ENCODE assay signal across 8 mouse cellular contexts in the genomic region with DNA sequence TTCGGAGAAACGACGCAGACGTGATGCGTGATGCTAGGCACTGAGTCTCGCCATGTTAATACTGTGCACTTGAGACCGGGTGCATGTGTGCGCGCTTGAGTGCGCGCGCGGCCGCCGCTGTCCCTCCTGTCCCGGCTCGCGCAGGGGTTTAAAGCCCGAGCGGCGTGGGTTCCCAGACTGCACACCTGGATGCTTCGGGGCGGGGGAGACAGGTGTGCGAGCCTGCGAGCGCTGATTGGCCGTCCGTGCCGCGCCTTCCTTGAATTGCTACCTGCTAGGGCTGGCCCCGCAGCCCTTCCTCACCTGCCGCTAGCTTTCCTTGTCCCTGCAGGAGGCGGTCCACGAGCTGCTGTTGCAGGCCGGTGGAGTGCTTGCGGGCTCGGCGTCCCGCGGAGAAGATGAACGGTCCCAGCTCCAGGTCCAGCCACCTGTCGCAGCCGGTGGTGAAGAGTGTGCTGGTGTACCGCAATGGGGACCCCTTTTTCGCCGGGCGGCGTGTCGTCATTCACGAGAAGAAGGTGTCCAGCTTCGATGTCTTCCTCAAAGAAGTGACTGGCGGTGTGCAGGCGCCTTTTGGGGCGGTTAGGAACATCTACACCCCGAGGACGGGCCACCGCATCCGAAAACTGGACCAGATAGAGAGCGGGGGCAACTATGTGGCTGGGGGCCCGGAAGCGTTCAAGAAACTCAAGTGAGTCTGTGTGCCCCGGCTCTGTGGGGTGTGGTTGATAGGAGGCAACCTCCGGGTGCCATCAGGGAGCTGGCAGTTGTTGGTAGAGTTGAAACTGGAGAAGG. TPM values are rescaled to one million over a fixed set of nuclear protein-coding genes. Genes with fewer than 3 reads are reported as not detected.
DNase-seq lines count a peak whose midpoint lies in the region; ATAC-seq and TF ChIP-seq lines count a peak whose summit lies in the region.

Gene Dcdc2a (plus strand): TSS at position 132 of the 795 bp plus-strand sequence.

- H3K4me3 ChIP-seq in cerebellum, adult 2 months (replicated peaks; ENCODE audit: insufficient read depth, low read depth, low read length): peak within 1 kb of the TSS; percentile 50
- peak within 1 kb of the TSS; percentile 80 for H3K4me3 ChIP-seq in E14TG2a.4 (replicated peaks; ENCODE audit: low read length)
- peak within 1 kb of the TSS; percentile 54 for H3K4me3 ChIP-seq in hindbrain, embryonic 16.5 days (ENCODE audit: low read length)
- H3K4me3 ChIP-seq in limb, embryonic 12.5 days (replicated peaks): peak within 1 kb of the TSS; percentile 54
- peak within 1 kb of the TSS; percentile 52 for H3K4me3 ChIP-seq in midbrain, embryonic 12.5 days

- H3K36me3 ChIP-seq in E14TG2a.4 (ENCODE audit: insufficient read depth, low read length): no peaks in the 10 kb centered on the region
- H3K36me3 ChIP-seq in hindbrain, embryonic 16.5 days (ENCODE audit: control insufficient read depth, insufficient read depth, low read length): no peaks in the 10 kb centered on the region
- no peaks in the 10 kb centered on the region for H3K36me3 ChIP-seq in limb, embryonic 12.5 days
- no peaks in the 10 kb centered on the region for H3K36me3 ChIP-seq in midbrain, embryonic 12.5 days

- no peak for TF ChIP-seq CTCF in cerebellum, adult 2 months (IDR thresholded peaks at IDR 0.05; ENCODE audit: borderline replicate concordance, insufficient read depth, low read depth, low read length)
- TF ChIP-seq CTCF in E14TG2a.4 (conservative IDR thresholded peaks at IDR 0.05; ENCODE audit: low read length): no peak

- no peaks in the 10 kb centered on the region for H3K4me1 ChIP-seq in cerebellum, adult 2 months (ENCODE audit: control insufficient read depth, insufficient read depth, low read length)
- H3K4me1 ChIP-seq in E14TG2a.4 (replicated peaks; ENCODE audit: low read depth, low read length): peaks cover 14% of the 10 kb centered on the region
- peaks cover 13% of the 10 kb centered on the region for H3K4me1 ChIP-seq in hindbrain, embryonic 16.5 days (ENCODE audit: control insufficient read depth, insufficient read depth, low read depth, low read length)
- H3K4me1 ChIP-seq in limb, embryonic 12.5 days (replicated peaks): peaks cover 14% of the 10 kb centered on the region
- H3K4me1 ChIP-seq in midbrain, embryonic 12.5 days: peaks cover 16% of the 10 kb centered on the region

- peak within 1 kb of the TSS; percentile 96 for H3K4me2 ChIP-seq in hindbrain, embryonic 16.5 days (ENCODE audit: low read length)
- H3K4me2 ChIP-seq in limb, embryonic 12.5 days: peak within 1 kb of the TSS; percentile 92
- H3K4me2 ChIP-seq in midbrain, embryonic 12.5 days (replicated peaks): peak within 1 kb of the TSS; percentile 93

- no peak for TF ChIP-seq POLR2A in cerebellum, adult 2 months (IDR thresholded peaks at IDR 0.05; ENCODE audit: borderline replicate concordance, insufficient read depth, low read length)

- H3K9me3 ChIP-seq in E14TG2a.4 (ENCODE audit: low read length): peaks cover 33% of the 10 kb centered on the region
- no peaks in the 10 kb centered on the region for H3K9me3 ChIP-seq in hindbrain, embryonic 16.5 days (ENCODE audit: control insufficient read depth, low read length)
- H3K9me3 ChIP-seq in limb, embryonic 12.5 days: peaks cover 7% of the 10 kb centered on the region; the same call in 1 of the 2 replicates
- H3K9me3 ChIP-seq in midbrain, embryonic 12.5 days: peaks cover 2% of the 10 kb centered on the region; the same call in 1 of the 2 replicates

- peak in 1 of 2 experiments; percentile 20 for DNase-seq in cerebellum, adult 2 months
- no peak for DNase-seq in cerebellum, adult 9-10 months
- DNase-seq in embryo, embryonic 11 days: peak; percentile 47
- DNase-seq in testis, postnatal 10 days (ENCODE audit: low spot score): peak; percentile 44

- H3K27me3 ChIP-seq in cerebellum, adult 2 months (ENCODE audit: control insufficient read depth, insufficient read depth, low read length): no peaks in the 10 kb centered on the region
- H3K27me3 ChIP-seq in E14TG2a.4 (ENCODE audit: insufficient read depth, low read length): peaks cover 38% of the 10 kb centered on the region
- peaks cover 10% of the 10 kb centered on the region; the same call in 1 of the 2 replicates for H3K27me3 ChIP-seq in hindbrain, embryonic 16.5 days (replicated peaks; ENCODE audit: control insufficient read depth, insufficient read depth, low read length)
- peaks cover 52% of the 10 kb centered on the region for H3K27me3 ChIP-seq in limb, embryonic 12.5 days
- peaks cover 38% of the 10 kb centered on the region for H3K27me3 ChIP-seq in midbrain, embryonic 12.5 days

- WGBS in cerebellum, adult 2 months: 3% methylated on average over 62 of the region's 63 CpGs
- 3% methylated on average over 63 of the region's 63 CpGs for WGBS in hindbrain, embryonic 16.5 days
- 3% methylated on average over 63 of the region's 63 CpGs for WGBS in limb, embryonic 12.5 days
- 5% methylated on average over 63 of the region's 63 CpGs for WGBS in midbrain, embryonic 12.5 days

- H3K27ac ChIP-seq in cerebellum, adult 2 months (ENCODE audit: insufficient read depth, low read length): no peak within 1 kb of the TSS
- H3K27ac ChIP-seq in hindbrain, embryonic 16.5 days (ENCODE audit: low read depth, low read length): no peak within 1 kb of the TSS
- no peak within 1 kb of the TSS for H3K27ac ChIP-seq in limb, embryonic 12.5 days
- no peak within 1 kb of the TSS for H3K27ac ChIP-seq in midbrain, embryonic 12.5 days (replicated peaks)

- ATAC-seq in hindbrain, embryonic 16.5 days: peak; percentile 72
- peak; percentile 60; the same call in 1 of the 2 replicates for ATAC-seq in limb, embryonic 12.5 days (ENCODE audit: insufficient number of reproducible peaks, insufficient read depth, low FRiP score, low TSS enrichment, low read depth)
- peak; percentile 81 for ATAC-seq in midbrain, embryonic 12.5 days (ENCODE audit: low FRiP score, low read depth)

- peak within 1 kb of the TSS; percentile 55 for H3K9ac ChIP-seq in hindbrain, embryonic 16.5 days (ENCODE audit: low read depth, low read length)
- H3K9ac ChIP-seq in limb, embryonic 12.5 days (replicated peaks): peak within 1 kb of the TSS; percentile 40
- H3K9ac ChIP-seq in midbrain, embryonic 12.5 days (replicated peaks): peak within 1 kb of the TSS; percentile 55

RNA-seq across cellular contexts. Expression of gene Dcdc2a, which starts in this region (rescaled TPM):
- polyA plus RNA-seq in cerebellum, adult 2 months (2012; rRNA removed): 4.1 and 4.9 TPM in 2 replicates
- 4.4 and 6.0 TPM in 2 replicates for polyA plus RNA-seq in hindbrain, embryonic 16.5 days (2015; fragmentation: Nextera tagmentation; extraction: Ambion mirVana)
- 1.4 and 2.1 TPM in 2 replicates for polyA plus RNA-seq in limb, embryonic 12.5 days (2016; fragmentation: Nextera tagmentation; extraction: Ambion mirVana)
- 2.4 and 2.5 TPM in 2 replicates for polyA plus RNA-seq in midbrain, embryonic 12.5 days (2016; fragmentation: Nextera tagmentation; extraction: Ambion mirVana)
